Mouse (Mus musculus) bone marrow macrophage, adult 2 months (primary cell): ENCODE measurements around the gene Cplx2. TPM values are rescaled to one million over a fixed set of nuclear protein-coding genes. Genes with fewer than 3 reads are reported as not detected.

Source experiments
- H3K27ac ChIP-seq: 2 replicates; pipeline ENCODE4 v1.5.1; 2012; ENCODE audit warnings: low read depth, low read length; ENCODE audit not compliant: insufficient read depth
- H3K4me1 ChIP-seq: 2 replicates; pipeline ENCODE4 v1.6.1; 2012; ENCODE audit warnings: low read length; ENCODE audit not compliant: control insufficient read depth, insufficient read depth
- H3K4me3 ChIP-seq: 2 replicates; pipeline ENCODE4 v1.5.1; 2012; ENCODE audit warnings: mild to moderate bottlenecking, low read length, moderate library complexity; ENCODE audit not compliant: insufficient read depth
- CTCF ChIP-seq: IDR thresholded peaks from 2 replicates; pipeline ENCODE4 v1.5.1; 2012; ENCODE audit warnings: low read depth, mild to moderate bottlenecking, low read length, moderate library complexity
- POLR2A ChIP-seq: IDR thresholded peaks from 2 replicates; pipeline ENCODE4 v1.6.1; 2012; ENCODE audit warnings: mild to moderate bottlenecking, low read depth, low read length, borderline replicate concordance
- polyA plus RNA-seq: library from polyadenylated mRNA; stranded (reverse); fragments of >200 nt; gene quantifications from 2 replicates; pipeline ENCODE4 v1.2.4, GENCODE M21; 2012; ENCODE audit not compliant: missing spikeins, insufficient read depth, insufficient read length

Gene Cplx2
- polyA plus RNA-seq, 1 experiment = not detected

GRCm38 (mm10) chr13:54378051-54378450, 6.9 kb downstream of the Cplx2 start:
- Histone ChIP-seq H3K4me1 (0 out of 2 replicates have a peak, but pooled peaks cover 2% of the 10 kb centered on the region), H3K4me3 (no peak overlapping the region), H3K27ac (no peak overlapping the region)
- TF ChIP-seq POLR2A = no peak

DNA sequence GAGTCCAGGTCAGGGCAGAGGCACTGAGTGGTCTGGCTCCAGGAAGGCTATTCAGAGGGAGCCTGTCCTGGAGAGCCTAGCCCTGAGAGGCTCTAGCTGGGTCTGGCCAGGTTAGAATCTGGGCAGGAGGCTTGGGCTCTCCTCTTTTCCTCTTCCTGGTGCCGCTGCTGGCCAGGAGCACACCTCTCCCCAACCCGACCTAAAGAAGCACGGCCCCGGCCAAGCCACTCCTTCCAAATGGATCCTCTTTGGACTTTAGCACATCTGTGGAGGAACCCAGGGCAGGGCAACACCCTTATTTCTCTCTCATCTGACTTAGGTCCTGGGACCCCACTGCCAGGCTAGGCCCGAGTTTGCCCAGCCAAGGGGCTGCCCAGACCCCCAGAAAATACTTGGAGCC, 9.3 kb downstream of the Cplx2 start:
- Histone ChIP-seq H3K27ac (no peak overlapping the region), H3K4me3 (no peak overlapping the region), H3K4me1 (0 out of 2 replicates have a peak, but pooled peaks cover 2% of the 10 kb centered on the region)
- TF ChIP-seq CTCF (no peak), POLR2A (no peak)

DNA sequence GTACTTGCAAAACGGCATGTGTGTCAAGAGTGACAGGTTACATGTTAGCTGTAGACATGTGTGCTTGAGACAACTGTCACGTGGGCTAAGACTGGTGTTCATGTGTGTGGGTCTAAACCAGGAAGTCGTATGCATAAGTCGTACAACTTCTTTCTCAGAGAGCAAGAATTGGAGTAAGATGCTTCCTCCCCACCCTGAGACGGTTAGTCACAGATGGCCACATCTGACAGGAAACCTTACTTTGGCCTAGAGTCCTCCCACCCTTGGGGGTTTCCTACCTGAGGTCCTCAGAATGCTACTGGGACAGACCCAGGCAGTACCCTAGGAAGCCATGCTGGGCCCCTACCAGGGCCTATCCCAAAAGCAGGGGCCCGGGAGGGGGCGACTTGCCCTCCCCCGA, 10.2 kb downstream of the Cplx2 start:
- no peak overlapping the region for H3K4me3 ChIP-seq
- H3K4me1 ChIP-seq = no peaks in the 10 kb centered on the region
- H3K27ac ChIP-seq = no peak overlapping the region
- TF ChIP-seq CTCF = no peak
- no peak for TF ChIP-seq POLR2A

DNA sequence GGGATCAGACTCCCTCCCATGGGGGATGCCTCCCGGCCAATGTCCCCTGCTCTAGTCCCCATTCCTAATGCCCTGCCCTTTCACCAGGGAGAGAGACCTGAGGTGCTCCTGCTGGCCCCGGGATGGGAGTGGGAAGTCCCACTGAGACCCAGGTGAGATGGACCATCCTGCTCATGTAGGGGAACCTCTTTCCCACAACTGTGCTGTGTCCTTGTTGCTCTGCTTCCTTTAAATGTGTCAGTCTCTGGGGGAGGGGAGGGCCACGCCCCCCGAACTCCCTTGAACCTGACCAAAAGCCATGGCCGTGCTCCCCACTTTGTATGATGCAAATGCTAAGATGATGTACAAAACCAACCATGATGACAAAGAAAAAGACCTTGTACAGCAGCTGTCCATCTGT, 12.4 kb downstream of the Cplx2 start:
- H3K4me1 ChIP-seq = no peaks in the 10 kb centered on the region
- TF ChIP-seq CTCF = no peak
- TF ChIP-seq POLR2A = no peak
- H3K27ac ChIP-seq = no peak overlapping the region
- H3K4me3 ChIP-seq = no peak overlapping the region

- H3K4me3 ChIP-seq = no peak overlapping the region
Measured at GRCm38 (mm10) chr13:54384518-54384917, 13.4 kb downstream of the Cplx2 start.

DNA sequence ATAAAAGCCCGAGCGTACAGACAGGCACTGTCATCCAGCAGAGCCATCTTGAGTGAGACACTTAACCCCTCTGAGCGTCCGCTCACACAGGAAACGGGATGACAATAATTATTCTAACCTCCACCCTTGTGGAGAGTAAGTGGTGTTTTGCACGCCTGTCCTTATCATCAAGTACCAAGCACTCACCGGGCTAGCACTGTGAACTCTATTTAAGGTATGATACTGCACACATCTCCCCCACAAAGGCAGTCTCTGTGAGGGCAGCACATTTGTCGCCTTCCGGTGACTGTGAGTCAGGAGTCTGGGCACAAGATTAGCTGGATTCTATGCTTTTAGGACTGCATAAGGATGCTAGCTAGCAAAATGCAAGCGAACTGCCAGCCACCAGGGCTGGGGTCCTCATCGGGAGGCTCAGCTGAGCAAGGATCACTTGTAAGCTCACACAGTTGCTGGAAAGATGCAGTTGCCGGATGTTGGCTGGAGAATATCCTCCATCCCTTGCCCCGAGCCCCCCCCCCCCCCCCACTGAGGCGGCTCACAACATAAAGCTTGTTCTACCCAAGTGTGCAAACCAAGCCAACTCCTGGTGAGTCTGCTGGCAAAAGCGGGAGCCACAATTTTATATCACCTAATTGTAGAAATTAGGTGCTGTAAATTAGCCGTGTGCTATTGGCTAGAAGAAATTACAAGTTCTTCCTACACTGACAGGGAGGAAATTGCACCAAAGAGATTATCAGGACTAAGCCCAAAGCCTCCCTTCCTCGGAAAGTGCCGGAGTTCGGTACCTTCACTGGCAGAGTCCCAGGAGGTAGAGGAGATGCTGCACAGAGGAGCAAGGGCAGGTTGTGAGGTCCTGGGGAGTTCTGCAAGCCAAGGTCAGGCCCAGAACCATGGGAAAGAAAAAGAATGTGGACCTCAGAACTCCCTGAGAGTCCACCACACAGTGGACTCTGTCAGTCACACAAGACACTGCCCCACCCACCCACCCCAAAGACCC, 14.2 kb downstream of the Cplx2 start:
- TF ChIP-seq POLR2A = no peak
- TF ChIP-seq CTCF = no peak
- H3K27ac ChIP-seq = no peak overlapping the region
- no peak overlapping the region for H3K4me3 ChIP-seq
- H3K4me1 ChIP-seq = no peaks in the 10 kb centered on the region

More at GRCm38 (mm10) chr13:54384518-54384917, 13.4 kb downstream of the Cplx2 start:
- Histone ChIP-seq H3K27ac (no peak overlapping the region), H3K4me1 (no peaks in the 10 kb centered on the region)
- TF ChIP-seq POLR2A = no peak
- TF ChIP-seq CTCF = no peak

GRCm38 (mm10) chr13:54389971-54390564, 18.9 kb downstream of the Cplx2 start:
- no peak overlapping the region for H3K4me3 ChIP-seq
- no peak overlapping the region for H3K27ac ChIP-seq
- TF ChIP-seq POLR2A (no peak), CTCF (no peak)
- no peaks in the 10 kb centered on the region for H3K4me1 ChIP-seq

DNA sequence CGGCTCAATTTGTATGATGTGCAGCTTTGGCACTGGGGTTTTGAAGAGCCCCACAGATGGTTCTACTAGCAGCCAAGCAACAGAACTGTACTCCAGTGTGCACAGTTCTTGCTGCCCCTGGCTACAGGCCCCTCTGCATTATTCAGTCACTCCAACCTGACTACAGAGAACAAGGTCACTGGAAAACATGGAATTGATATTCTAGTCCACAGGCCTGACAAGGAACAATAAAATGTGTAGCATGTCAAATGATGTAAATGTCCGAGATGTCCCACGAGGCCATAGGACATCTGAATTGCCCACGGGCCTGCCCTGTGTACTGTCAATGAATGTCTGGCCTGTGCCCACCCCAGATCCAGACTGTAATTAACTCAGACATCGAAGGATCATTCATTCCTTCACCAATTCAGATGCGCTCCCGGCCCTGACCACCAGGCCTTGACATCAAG, 19.4 kb downstream of the Cplx2 start:
- H3K27ac ChIP-seq = no peak overlapping the region
- TF ChIP-seq POLR2A (no peak), CTCF (no peak)
- no peak overlapping the region for H3K4me3 ChIP-seq
- H3K4me1 ChIP-seq = no peaks in the 10 kb centered on the region

- Histone ChIP-seq H3K4me1 (no peaks in the 10 kb centered on the region), H3K4me3 (no peak overlapping the region), H3K27ac (no peak overlapping the region)
- TF ChIP-seq CTCF = no peak
- no peak for TF ChIP-seq POLR2A
Measured at GRCm38 (mm10) chr13:54391313-54391712, 20.2 kb downstream of the Cplx2 start.

DNA sequence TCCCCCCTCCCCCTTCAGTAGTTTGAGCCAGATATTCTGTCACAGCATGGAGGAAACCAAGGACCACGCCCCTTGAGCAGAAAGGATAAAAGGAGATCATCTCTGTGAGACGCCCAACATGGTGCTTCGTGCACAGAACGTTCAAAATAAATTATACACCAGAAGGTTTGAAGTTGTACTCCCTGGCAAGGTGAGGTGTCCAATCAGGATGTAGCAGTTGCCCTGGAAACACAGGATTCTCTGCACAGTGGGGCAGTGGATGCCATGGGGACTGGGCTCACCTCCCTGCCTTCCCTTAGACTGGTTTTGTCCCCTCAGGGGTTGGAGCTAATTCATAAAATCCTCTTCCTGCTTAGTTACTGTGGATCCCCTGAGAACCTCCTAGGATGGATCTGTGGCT, 25.9 kb downstream of the Cplx2 start:
- no peak for TF ChIP-seq POLR2A
- TF ChIP-seq CTCF = no peak
- Histone ChIP-seq H3K4me3 (no peak overlapping the region), H3K27ac (no peak overlapping the region), H3K4me1 (no peaks in the 10 kb centered on the region)

DNA sequence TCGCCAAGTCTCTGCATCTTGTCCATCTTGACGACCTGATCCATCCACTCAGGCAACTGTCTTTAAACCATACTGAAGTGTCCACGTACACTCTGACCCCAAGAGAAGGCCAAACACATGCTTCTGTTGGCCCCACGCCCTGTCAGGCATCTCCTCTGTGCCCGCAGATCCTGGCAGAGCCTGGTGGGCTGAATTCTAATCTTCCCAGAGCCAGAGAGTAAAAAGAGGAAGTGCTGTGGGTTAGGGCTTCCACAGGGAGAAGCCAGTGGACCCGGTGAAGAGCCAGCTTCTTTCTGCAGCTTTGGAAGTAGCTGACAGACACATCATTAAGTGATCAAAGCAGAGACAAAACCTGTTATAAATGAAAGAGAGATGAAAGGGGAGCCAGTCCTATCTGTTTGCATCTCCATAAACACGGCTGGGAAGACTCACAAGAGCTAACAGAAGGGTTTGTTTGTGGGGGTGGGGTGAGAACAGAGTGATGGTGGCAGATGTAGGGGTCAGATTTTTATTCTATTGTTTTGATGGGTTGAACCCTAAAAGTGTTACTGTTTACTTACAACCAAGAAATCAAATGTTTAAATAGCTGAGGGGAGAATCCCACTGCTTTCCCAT, 29.5 kb downstream of the Cplx2 start:
- Histone ChIP-seq H3K4me3 (no peak overlapping the region), H3K27ac (no peak overlapping the region), H3K4me1 (no peaks in the 10 kb centered on the region)
- TF ChIP-seq POLR2A (no peak), CTCF (no peak)
